Comparison of ENCODE assay signal across 8 mouse cellular contexts in genomic region chr4:62606905-62607304, GRCm38 (mm10). TPM values are rescaled to one million over a fixed set of nuclear protein-coding genes. Genes with fewer than 3 reads are reported as not detected.
DNase-seq lines count a peak whose midpoint lies in the region; ATAC-seq and TF ChIP-seq lines count a peak whose summit lies in the region.
"Had no signal": no experiment of that assay in that cellular context is flagged by ENCODE, and none has a peak within 500 bp of the region (broad histone marks: within the 10 kb centered on the region; RNA-seq: fewer than 3 reads in every experiment).

No protein-coding gene starts in this region.

- 52% methylated on average over 7 of the region's 7 CpGs for WGBS in heart, adult 2 months
- 67% methylated on average over 7 of the region's 7 CpGs for WGBS in lung, postnatal 0 days
- 75% methylated on average over 7 of the region's 7 CpGs for WGBS in hindbrain, embryonic 13.5 days
- 68% methylated on average over 7 of the region's 7 CpGs for WGBS in neural tube, embryonic 14.5 days

- H3K79me2 ChIP-seq in heart, adult 2 months (replicated peaks; ENCODE audit: control insufficient read depth, insufficient read depth, low read length), result no peaks in the 10 kb centered on the region

- ATAC-seq in lung, postnatal 0 days, result peak; percentile 50; the same call in 1 of the 2 replicates
- no peak for ATAC-seq in hindbrain, embryonic 13.5 days (ENCODE audit: low FRiP score)
- ATAC-seq in neural tube, embryonic 14.5 days (ENCODE audit: low read depth), result no peak

- DNase-seq in heart, adult 2 months, result no peak
- no peak for DNase-seq in heart, postnatal 4 days
- DNase-seq in lung, postnatal 0 days (ENCODE audit: low spot score), result no peak
- DNase-seq in lung, postnatal 14 days, result no peak
- no peak for DNase-seq in adrenal gland, adult 8-10 months

- H3K4me2 ChIP-seq in lung, postnatal 0 days (replicated peaks; ENCODE audit: low read depth, low read length), result no peak overlapping the region
- H3K4me2 ChIP-seq in hindbrain, embryonic 13.5 days, result no peak overlapping the region
- no peak overlapping the region for H3K4me2 ChIP-seq in neural tube, embryonic 14.5 days (ENCODE audit: low read depth, low read length)

- peaks cover 23% of the 10 kb centered on the region for H3K4me1 ChIP-seq in heart, adult 2 months (ENCODE audit: control insufficient read depth, insufficient read depth, low read length)
- peaks cover 6% of the 10 kb centered on the region for H3K4me1 ChIP-seq in lung, postnatal 0 days (ENCODE audit: insufficient read depth, low read depth, low read length)
- peaks cover 52% of the 10 kb centered on the region for H3K4me1 ChIP-seq in hindbrain, embryonic 13.5 days (replicated peaks)
- H3K4me1 ChIP-seq in neural tube, embryonic 14.5 days (ENCODE audit: control insufficient read depth, insufficient read depth, low read length), result peaks cover 21% of the 10 kb centered on the region

- TF ChIP-seq CTCF in heart, adult 2 months (IDR thresholded peaks at IDR 0.05), result no peak
- TF ChIP-seq CTCF in lung, postnatal 0 days (IDR thresholded peaks at IDR 0.05), result no peak

- H3K9ac ChIP-seq in heart, adult 2 months (ENCODE audit: low read depth, low read length), result no peak overlapping the region
- no peak overlapping the region for H3K9ac ChIP-seq in lung, postnatal 0 days (replicated peaks; ENCODE audit: low read depth)
- H3K9ac ChIP-seq in hindbrain, embryonic 13.5 days, result no peak overlapping the region
- no peak overlapping the region for H3K9ac ChIP-seq in neural tube, embryonic 14.5 days (replicated peaks; ENCODE audit: low read depth, low read length)

- TF ChIP-seq POLR2A in heart, adult 2 months (IDR thresholded peaks at IDR 0.05; ENCODE audit: insufficient read depth, low read depth, low read length), result no peak

- no peaks in the 10 kb centered on the region for H3K36me3 ChIP-seq in heart, adult 2 months (ENCODE audit: control insufficient read depth, insufficient read depth, low read length)
- H3K36me3 ChIP-seq in lung, postnatal 0 days (ENCODE audit: insufficient read depth, low read length), result no peaks in the 10 kb centered on the region
- no peaks in the 10 kb centered on the region for H3K36me3 ChIP-seq in hindbrain, embryonic 13.5 days
- no peaks in the 10 kb centered on the region for H3K36me3 ChIP-seq in neural tube, embryonic 14.5 days (ENCODE audit: control insufficient read depth, insufficient read depth, low read length)

- intact Hi-C loops in heart, adult 2 months (cut with DNase I), result loop anchor here (2.0 to 5.0 kb wide), 3 partner anchors 42 to 155 kb away; no protein-coding TSS in a partner anchor

- H3K4me3 ChIP-seq in heart, adult 2 months, result no peak overlapping the region
- H3K4me3 ChIP-seq in lung, postnatal 0 days (ENCODE audit: low read depth, low read length), result no peak overlapping the region
- no peak overlapping the region for H3K4me3 ChIP-seq in hindbrain, embryonic 13.5 days
- no peak overlapping the region for H3K4me3 ChIP-seq in neural tube, embryonic 14.5 days (ENCODE audit: low read depth, low read length)
- H3K4me3 ChIP-seq: erythroblast, embryonic 14.5 days had no signal

- peak overlapping the region; percentile 24; the same call in 1 of the 2 replicates for H3K27ac ChIP-seq in heart, adult 2 months
- no peak overlapping the region for H3K27ac ChIP-seq in lung, postnatal 0 days (ENCODE audit: low read length)
- peak overlapping the region; percentile 76 for H3K27ac ChIP-seq in hindbrain, embryonic 13.5 days
- peak overlapping the region; percentile 62 for H3K27ac ChIP-seq in neural tube, embryonic 14.5 days (ENCODE audit: low read depth, low read length)

- no peak for TF ChIP-seq EP300 in heart, adult 2 months (IDR thresholded peaks at IDR 0.05; ENCODE audit: insufficient read depth, low read depth, low read length)
- no peak for TF ChIP-seq EP300 in lung, postnatal 0 days (IDR thresholded peaks at IDR 0.05)

- no peaks in the 10 kb centered on the region for H3K27me3 ChIP-seq in heart, adult 2 months (ENCODE audit: control insufficient read depth, insufficient read depth, low read length)
- no peaks in the 10 kb centered on the region for H3K27me3 ChIP-seq in lung, postnatal 0 days (replicated peaks; ENCODE audit: insufficient read depth, low read length)
- H3K27me3 ChIP-seq in hindbrain, embryonic 13.5 days, result no peaks in the 10 kb centered on the region
- no peaks in the 10 kb centered on the region for H3K27me3 ChIP-seq in neural tube, embryonic 14.5 days (ENCODE audit: control insufficient read depth, insufficient read depth, low read length)

- no peaks in the 10 kb centered on the region for H3K9me3 ChIP-seq in lung, postnatal 0 days (ENCODE audit: low read length)
- no peaks in the 10 kb centered on the region for H3K9me3 ChIP-seq in hindbrain, embryonic 13.5 days
- H3K9me3 ChIP-seq in neural tube, embryonic 14.5 days (ENCODE audit: control insufficient read depth, low read length), result no peaks in the 10 kb centered on the region

RNA-seq across cellular contexts. Expression of gene Rgs3, which starts 47.3 kb away (rescaled TPM):
- total RNA-seq in heart, adult 2 months (2021), result 10 to 100 TPM; 23.5 to 33.7 TPM
- polyA plus RNA-seq in heart, adult 2 months (2012; rRNA removed), result 48.1 and 49.4 TPM in 2 replicates
- total RNA-seq in heart, postnatal 4 days (2021), result 10 to 100 TPM; 64.1 to 69.4 TPM
- 63.7 and 69.0 TPM in 2 replicates for polyA plus RNA-seq in lung, postnatal 0 days (2015; fragmentation: Nextera tagmentation; extraction: Ambion mirVana)
- polyA plus RNA-seq in hindbrain, embryonic 13.5 days (2015; fragmentation: Nextera tagmentation; extraction: Ambion mirVana), result 65.3 and 71.0 TPM in 2 replicates
- 30.1 and 32.5 TPM in 2 replicates for polyA plus RNA-seq in neural tube, embryonic 14.5 days (2014; fragmentation: Nextera tagmentation; extraction: Ambion mirVana)
- total RNA-seq in adrenal gland, adult 8-10 months (2022), result 10 to 100 TPM; 30.0 to 44.5 (median 38.0) TPM
